Mouse (Mus musculus): ENCODE data around the gene Akap11. TPM values are rescaled to one million over a fixed set of nuclear protein-coding genes. Genes with fewer than 3 reads are reported as not detected.

Gene Akap11
- 0.39 and 2.1 TPM in 2 replicates for polyA plus RNA-seq (2012; ENCODE audit: low replicate concordance)

DNA sequence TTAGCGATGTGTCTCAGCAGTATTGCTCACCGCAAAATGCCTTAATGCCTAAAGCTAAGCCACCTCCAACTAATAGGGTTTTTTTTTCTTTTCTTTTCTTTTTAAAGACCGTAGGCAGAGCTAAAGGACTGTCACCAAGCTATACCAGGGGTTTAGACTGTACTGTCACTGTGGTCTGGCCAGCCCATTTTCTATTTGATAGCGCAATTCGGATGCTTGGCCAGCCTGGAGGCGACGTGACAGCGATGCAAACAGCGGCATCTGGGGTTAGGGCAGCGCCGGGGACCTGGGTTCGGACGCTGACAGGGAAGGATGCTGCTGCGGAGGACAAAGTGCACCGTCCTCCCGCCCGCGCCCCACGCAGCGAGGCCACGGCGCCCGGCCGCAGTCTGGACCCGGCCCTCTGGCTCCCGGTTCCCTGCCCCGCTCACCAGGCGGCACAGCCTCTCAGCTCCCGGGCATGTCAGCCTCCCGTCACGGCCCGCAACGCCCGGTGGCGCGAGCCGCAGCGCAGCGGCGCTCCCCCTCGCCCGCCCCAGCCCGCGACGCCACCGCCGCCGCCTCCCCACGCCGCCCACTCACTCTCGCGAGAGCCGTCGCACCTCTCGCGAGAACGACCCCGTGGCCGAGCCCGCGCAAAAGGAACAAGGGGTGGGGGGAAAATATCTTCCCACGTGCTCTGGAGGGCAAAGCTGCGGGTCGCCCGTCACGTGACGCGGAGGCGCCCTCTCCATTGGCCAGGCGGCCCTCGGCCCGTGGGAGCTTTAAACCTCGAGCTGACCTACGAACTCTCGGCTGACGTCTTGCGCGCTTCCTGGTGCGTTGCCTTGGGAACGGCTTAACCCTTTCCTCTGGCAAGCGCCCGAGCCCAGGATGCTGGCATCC, at the start of gene Akap11:
TSS of gene Akap11 (minus strand) at position 528 of the 885 bp plus-strand sequence.

Other genes starting within 250 kb of the Akap11 start
- 0.50 and 0.63 TPM in 2 replicates for gene Tnfsf11, start 228.8 kb downstream of the Akap11 start, polyA plus RNA-seq (2012; ENCODE audit: low replicate concordance)
- gene Dgkh, start 196.0 kb upstream of the Akap11 start, polyA plus RNA-seq (2012; ENCODE audit: low replicate concordance): 0.03 and 0.07 TPM in 2 replicates

Measured in leukemia stem cell, adult 10-12 weeks (primary cell).